Mouse (Mus musculus) bone marrow macrophage, adult 2 months (primary cell): Measurements from ENCODE around the gene 1500009C09Rik.

Experiments used
- CTCF ChIP-seq: IDR thresholded peaks from 2 replicates; pipeline ENCODE4 v1.5.1; 2012; ENCODE audit warnings: low read depth, mild to moderate bottlenecking, low read length, moderate library complexity
- POLR2A ChIP-seq: IDR thresholded peaks from 2 replicates; pipeline ENCODE4 v1.6.1; 2012; ENCODE audit warnings: mild to moderate bottlenecking, low read depth, low read length, borderline replicate concordance

DNA sequence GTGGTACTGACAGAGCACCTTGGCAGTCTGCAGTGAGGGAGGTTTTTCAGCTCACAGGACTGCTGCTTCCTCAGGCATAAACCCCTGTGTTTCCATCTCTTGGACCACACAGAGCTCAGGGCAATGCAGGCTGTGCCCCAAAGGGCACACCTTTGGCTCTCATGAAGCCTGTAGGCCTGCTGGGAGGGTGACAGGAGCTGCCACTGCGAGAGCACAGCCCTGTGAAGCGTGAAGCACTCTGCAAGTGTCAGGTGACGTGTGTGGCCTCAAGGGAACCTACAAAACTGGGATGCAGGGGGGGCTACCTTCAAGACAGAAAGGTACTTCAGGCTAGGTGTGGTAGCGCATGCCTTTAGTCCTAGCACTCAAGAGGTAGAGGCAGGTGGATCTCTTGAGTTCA, 19.5 kb upstream of the 1500009C09Rik start:
- TF ChIP-seq CTCF (no peak), POLR2A (no peak)
